Mouse (Mus musculus): Measurements from ENCODE around the gene Depdc5. TPM values are rescaled to one million over a fixed set of nuclear protein-coding genes. Genes with fewer than 3 reads are reported as not detected.
"Not testable (repeated sequence)": the region's sequence is repeated elsewhere in the genome, so short reads cannot be mapped to it uniquely, and the experiment has no call there.

The Depdc5 gene
- polyA plus RNA-seq, 1 experiment from 2014 or later = 37.4 TPM

GRCm38 (mm10) chr5:33019426-33019821 lies 155.9 kb downstream of the Depdc5 start:
- H3K4me1 ChIP-seq = peaks cover 32% of the 10 kb centered on the region
- peak overlapping the region; percentile 90 for H3K4me3 ChIP-seq
- peak; percentile 5; the same call in 1 of the 2 replicates for ATAC-seq (ENCODE audit: low FRiP score, low read depth)
- H3K27ac ChIP-seq = peak overlapping the region; percentile 99
- WGBS = under 1% methylated on average over 12 of the region's 12 CpGs
- peak overlapping the region; percentile 98 for H3K9ac ChIP-seq
- no peaks in the 10 kb centered on the region for H3K27me3 ChIP-seq (replicated peaks)
- H3K36me3 ChIP-seq = peaks cover 11% of the 10 kb centered on the region; the same call in 1 of the 2 replicates
- no peaks in the 10 kb centered on the region for H3K9me3 ChIP-seq
- peak overlapping the region; percentile 76 for H3K4me2 ChIP-seq (replicated peaks)

- Histone ChIP-seq H3K4me1 (peaks cover 32% of the 10 kb centered on the region), H3K9ac (no peak overlapping the region), H3K27ac (no peak overlapping the region), H3K4me2 (replicated peaks) (peak overlapping the region; percentile 24), H3K36me3 (peaks cover 24% of the 10 kb centered on the region), H3K27me3 (replicated peaks) (no peaks in the 10 kb centered on the region), H3K9me3 (no peaks in the 10 kb centered on the region), H3K4me3 (no peak overlapping the region)
- no peak for ATAC-seq (ENCODE audit: low FRiP score, low read depth)
- WGBS = 96% methylated on average over 2 of the region's 2 CpGs
Observed at GRCm38 (mm10) chr5:33021622-33022021, 158.1 kb downstream of the Depdc5 start.

- H3K36me3 ChIP-seq = peaks cover 24% of the 10 kb centered on the region
- H3K4me3 ChIP-seq = no peak overlapping the region
- 96% methylated on average over 4 of the region's 4 CpGs for WGBS
Observed at GRCm38 (mm10) chr5:33023337-33023736, 159.8 kb downstream of the Depdc5 start.

GRCm38 (mm10) chr5:33024474-33024873 lies 161.0 kb downstream of the Depdc5 start:
- WGBS = 87% methylated on average over 5 of the region's 5 CpGs
- no peaks in the 10 kb centered on the region for H3K9me3 ChIP-seq
- no peak overlapping the region for H3K27ac ChIP-seq
- no peaks in the 10 kb centered on the region for H3K27me3 ChIP-seq (replicated peaks)
- ATAC-seq (ENCODE audit: low FRiP score, low read depth) = no peak
- peaks cover 29% of the 10 kb centered on the region for H3K36me3 ChIP-seq
- H3K9ac ChIP-seq = no peak overlapping the region
- no peak overlapping the region for H3K4me2 ChIP-seq (replicated peaks)
- no peak overlapping the region for H3K4me3 ChIP-seq
- H3K4me1 ChIP-seq = peaks cover 22% of the 10 kb centered on the region

More at GRCm38 (mm10) chr5:33023337-33023736, 159.8 kb downstream of the Depdc5 start:
- Histone ChIP-seq H3K9ac (no peak overlapping the region), H3K27ac (no peak overlapping the region), H3K4me1 (peaks cover 23% of the 10 kb centered on the region), H3K9me3 (no peaks in the 10 kb centered on the region), H3K4me2 (replicated peaks) (no peak overlapping the region), H3K27me3 (replicated peaks) (no peaks in the 10 kb centered on the region)
- ATAC-seq (ENCODE audit: low FRiP score, low read depth) = no peak

- H3K4me1 ChIP-seq = peaks cover 17% of the 10 kb centered on the region
- H3K27ac ChIP-seq = no peak overlapping the region
- peaks cover 23% of the 10 kb centered on the region for H3K36me3 ChIP-seq
- 88% methylated on average over 2 of the region's 2 CpGs for WGBS
- H3K9ac ChIP-seq = no peak overlapping the region
- no peak overlapping the region for H3K4me3 ChIP-seq
- H3K4me2 ChIP-seq (replicated peaks) = no peak overlapping the region
- no peaks in the 10 kb centered on the region for H3K9me3 ChIP-seq
- no peak for ATAC-seq (ENCODE audit: low FRiP score, low read depth)
- H3K27me3 ChIP-seq (replicated peaks) = no peaks in the 10 kb centered on the region
Observed at GRCm38 (mm10) chr5:33028656-33029055, 165.2 kb downstream of the Depdc5 start.

GRCm38 (mm10) chr5:33030425-33031175 lies 167.1 kb downstream of the Depdc5 start:
- H3K4me1 ChIP-seq = peaks cover 14% of the 10 kb centered on the region
- peaks cover 9% of the 10 kb centered on the region; the same call in 1 of the 2 replicates for H3K36me3 ChIP-seq
- no peak overlapping the region for H3K4me3 ChIP-seq
- no peaks in the 10 kb centered on the region for H3K27me3 ChIP-seq (replicated peaks)
- no peak overlapping the region for H3K9ac ChIP-seq
- H3K9me3 ChIP-seq = no peaks in the 10 kb centered on the region
- no peak overlapping the region for H3K27ac ChIP-seq
- H3K4me2 ChIP-seq (replicated peaks) = no peak overlapping the region
- 0 out of 2 replicates have a peak, but pooled peaks have one; percentile 69 for ATAC-seq (ENCODE audit: low FRiP score, low read depth)
- WGBS = 53% methylated on average over 4 of the region's 4 CpGs

GRCm38 (mm10) chr5:33032036-33032773 lies 168.7 kb downstream of the Depdc5 start:
- peaks cover 14% of the 10 kb centered on the region for H3K4me1 ChIP-seq
- WGBS = 85% methylated on average over 10 of the region's 10 CpGs
- no peak overlapping the region for H3K9ac ChIP-seq
- H3K9me3 ChIP-seq = no peaks in the 10 kb centered on the region
- H3K27ac ChIP-seq = no peak overlapping the region
- H3K4me2 ChIP-seq (replicated peaks) = no peak overlapping the region
- H3K27me3 ChIP-seq (replicated peaks) = no peaks in the 10 kb centered on the region
- H3K4me3 ChIP-seq = no peak overlapping the region
- H3K36me3 ChIP-seq = peaks cover 5% of the 10 kb centered on the region; the same call in 1 of the 2 replicates
- ATAC-seq (ENCODE audit: low FRiP score, low read depth) = no peak

GRCm38 (mm10) chr5:33033121-33033520 lies 169.6 kb downstream of the Depdc5 start:
- Histone ChIP-seq H3K4me3 (no peak overlapping the region), H3K27ac (no peak overlapping the region), H3K27me3 (replicated peaks) (no peaks in the 10 kb centered on the region), H3K4me1 (peaks cover 14% of the 10 kb centered on the region), H3K9me3 (no peaks in the 10 kb centered on the region), H3K4me2 (replicated peaks) (no peak overlapping the region), H3K9ac (no peak overlapping the region), H3K36me3 (peaks cover 5% of the 10 kb centered on the region; the same call in 1 of the 2 replicates)
- 2% methylated on average over 4 of the region's 4 CpGs for WGBS
- ATAC-seq (ENCODE audit: low FRiP score, low read depth) = peak; percentile 56; the same call in 1 of the 2 replicates

- peaks cover 14% of the 10 kb centered on the region for H3K4me1 ChIP-seq
- H3K36me3 ChIP-seq; ATAC-seq (ENCODE audit: low FRiP score, low read depth); H3K27ac ChIP-seq; H3K4me3 ChIP-seq; H3K9ac ChIP-seq; H3K27me3 ChIP-seq (replicated peaks); H3K9me3 ChIP-seq; H3K4me2 ChIP-seq (replicated peaks): not testable (repeated sequence)
- 52% methylated on average over 8 of the region's 8 CpGs for WGBS
Observed at GRCm38 (mm10) chr5:33033633-33034032, 170.1 kb downstream of the Depdc5 start.

- WGBS = 25% methylated on average over 7 of the region's 7 CpGs
- no peak overlapping the region for H3K27ac ChIP-seq
- no peaks in the 10 kb centered on the region for H3K36me3 ChIP-seq
- H3K4me2 ChIP-seq (replicated peaks) = no peak overlapping the region
- no peaks in the 10 kb centered on the region for H3K27me3 ChIP-seq (replicated peaks)
- no peaks in the 10 kb centered on the region for H3K9me3 ChIP-seq
- H3K9ac ChIP-seq = no peak overlapping the region
- H3K4me1 ChIP-seq = peaks cover 14% of the 10 kb centered on the region
- ATAC-seq (ENCODE audit: low FRiP score, low read depth) = no peak
- no peak overlapping the region for H3K4me3 ChIP-seq
Observed at GRCm38 (mm10) chr5:33034100-33034499, 170.6 kb downstream of the Depdc5 start.

GRCm38 (mm10) chr5:33034916-33035315 lies 171.4 kb downstream of the Depdc5 start:
- no peaks in the 10 kb centered on the region for H3K36me3 ChIP-seq
- H3K27me3 ChIP-seq (replicated peaks) = no peaks in the 10 kb centered on the region
- H3K4me3 ChIP-seq = no peak overlapping the region
- 46% methylated on average over 3 of the region's 3 CpGs for WGBS
- H3K9ac ChIP-seq = no peak overlapping the region
- H3K27ac ChIP-seq = no peak overlapping the region
- ATAC-seq (ENCODE audit: low FRiP score, low read depth) = no peak
- no peak overlapping the region for H3K4me2 ChIP-seq (replicated peaks)
- H3K9me3 ChIP-seq = no peaks in the 10 kb centered on the region
- peaks cover 10% of the 10 kb centered on the region for H3K4me1 ChIP-seq
